ENCODE assay signal across 8 mouse cellular contexts in genomic region chr7:90442070-90442469, GRCm38 (mm10). TPM values are rescaled to one million over a fixed set of nuclear protein-coding genes. Genes with fewer than 3 reads are reported as not detected.
DNase-seq lines count a peak whose midpoint lies in the region; ATAC-seq and TF ChIP-seq lines count a peak whose summit lies in the region.

No protein-coding gene starts in this region.

- H3K9me3 ChIP-seq in heart, embryonic 14.5 days (ENCODE audit: control insufficient read depth, low read length): no peaks in the 10 kb centered on the region
- no peaks in the 10 kb centered on the region for H3K9me3 ChIP-seq in hindbrain, embryonic 10.5 days

- peak overlapping the region; percentile 67 for H3K4me2 ChIP-seq in heart, embryonic 14.5 days (ENCODE audit: low read length)

- H3K4me1 ChIP-seq in heart, embryonic 14.5 days (ENCODE audit: control insufficient read depth in 2 of 2, insufficient read depth in 2 of 2, low read length in 2 of 2): peaks cover 0 to 6% of the 10 kb centered on the region in 2 experiments; a peak in 1 of 4 replicates
- 0 out of 2 replicates have a peak, but pooled peaks cover under 1% of the 10 kb centered on the region for H3K4me1 ChIP-seq in bone marrow macrophage, adult 2 months (ENCODE audit: control insufficient read depth, insufficient read depth, low read length)
- peaks cover 13% of the 10 kb centered on the region for H3K4me1 ChIP-seq in hindbrain, embryonic 10.5 days (replicated peaks)

- H3K4me3 ChIP-seq in heart, embryonic 14.5 days (ENCODE audit: control insufficient read depth in 1 of 2, insufficient read depth in 1 of 2, low read depth in 1 of 2, low read length in 2 of 2): peak overlapping the region; percentile 77 to 94; a peak in 3 of 4 replicates
- peak overlapping the region; percentile 96 for H3K4me3 ChIP-seq in bone marrow macrophage, adult 2 months (ENCODE audit: insufficient read depth, low read length)
- H3K4me3 ChIP-seq in hindbrain, embryonic 10.5 days: peak overlapping the region; percentile 98

- peak overlapping the region; percentile 99 for H3K9ac ChIP-seq in heart, embryonic 14.5 days (ENCODE audit: low read length)

- TF ChIP-seq CTCF in bone marrow macrophage, adult 2 months (IDR thresholded peaks at IDR 0.05; ENCODE audit: low read depth, low read length): no peak

- 13% methylated on average over 4 of the region's 4 CpGs for WGBS in heart, embryonic 14.5 days
- WGBS in hindbrain, embryonic 10.5 days: 13% methylated on average over 4 of the region's 4 CpGs

- no peaks in the 10 kb centered on the region for H3K27me3 ChIP-seq in heart, embryonic 14.5 days (ENCODE audit: control insufficient read depth, insufficient read depth, low read length)
- no peaks in the 10 kb centered on the region for H3K27me3 ChIP-seq in hindbrain, embryonic 10.5 days (ENCODE audit: insufficient read depth, poor library complexity, severe bottlenecking)

- H3K27ac ChIP-seq in heart, embryonic 14.5 days (replicated peaks in 1 of 2; ENCODE audit: control insufficient read depth in 1 of 2, insufficient read depth in 1 of 2, low read depth in 2 of 2, low read length in 2 of 2): peak overlapping the region; percentile 72 to 99
- H3K27ac ChIP-seq in bone marrow macrophage, adult 2 months (ENCODE audit: insufficient read depth, low read depth, low read length): peak overlapping the region; percentile 28; the same call in 1 of the 2 replicates
- peak overlapping the region; percentile 100 for H3K27ac ChIP-seq in hindbrain, embryonic 10.5 days

- no peak for ATAC-seq in heart, embryonic 14.5 days (ENCODE audit: insufficient number of reproducible peaks, insufficient read depth, low FRiP score, low read depth)
- peak; percentile 8 for ATAC-seq in megakaryocyte progenitor cell, adult 5-6 weeks (replicated peaks; ENCODE audit: poor library complexity)

- TF ChIP-seq POLR2A in bone marrow macrophage, adult 2 months (IDR thresholded peaks at IDR 0.05; ENCODE audit: borderline replicate concordance, low read depth, low read length): no peak

- peaks cover 4% of the 10 kb centered on the region for H3K36me3 ChIP-seq in heart, embryonic 14.5 days (ENCODE audit: control insufficient read depth, insufficient read depth, low read length)
- peaks cover 4% of the 10 kb centered on the region for H3K36me3 ChIP-seq in hindbrain, embryonic 10.5 days

- DNase-seq in heart, adult 18-20 months: no peak
- no peak for DNase-seq in hindbrain, embryonic 10.5 days (ENCODE audit: low spot score)
- no peak for DNase-seq in thymus, postnatal 0 days (ENCODE audit: low spot score)
- no peak for DNase-seq in thymus, postnatal 36 days
- no peak for DNase-seq in testis, postnatal 10 days (ENCODE audit: low spot score)

RNA-seq across cellular contexts. Expression of gene Crebzf, which starts 0.5 kb away (rescaled TPM):
- polyA plus RNA-seq in heart, embryonic 14.5 days (2014; fragmentation: Nextera tagmentation; extraction: Ambion mirVana): 28.7 and 31.2 TPM in 2 replicates
- total RNA-seq in heart, adult 18-20 months (2021): 10 to 100 TPM; 18.7 to 20.5 TPM
- 49.0 and 54.4 TPM in 2 replicates for polyA plus RNA-seq in bone marrow macrophage, adult 2 months (2012; ENCODE audit: insufficient read depth, insufficient read length, missing spikeins)
- 23.6 and 28.7 TPM in 2 replicates for polyA plus RNA-seq in hindbrain, embryonic 10.5 days (2016; fragmentation: Nextera tagmentation; extraction: Ambion mirVana)
- total RNA-seq in megakaryocyte progenitor cell, adult 5-6 weeks (2015): 104 and 106 TPM in 2 replicates
- total RNA-seq in megakaryocyte progenitor cell, adult 5-6 weeks (2017): 55.0 and 76.4 TPM in 2 replicates
- 34.7 and 38.5 TPM in 2 replicates for polyA plus RNA-seq in thymus, postnatal 0 days (2015; fragmentation: Nextera tagmentation; extraction: Ambion mirVana)

RNA-seq across cellular contexts. Expression of gene Tmem126a, which starts 15.0 kb away (rescaled TPM):
- 123 and 125 TPM in 2 replicates for polyA plus RNA-seq in heart, embryonic 14.5 days (2014; fragmentation: Nextera tagmentation; extraction: Ambion mirVana)
- total RNA-seq in heart, adult 18-20 months (2021): 100 to 1,000 TPM; 128 to 129 TPM
- 41.9 and 46.9 TPM in 2 replicates for polyA plus RNA-seq in bone marrow macrophage, adult 2 months (2012; ENCODE audit: insufficient read depth, insufficient read length, missing spikeins)
- polyA plus RNA-seq in hindbrain, embryonic 10.5 days (2016; fragmentation: Nextera tagmentation; extraction: Ambion mirVana): 127 and 132 TPM in 2 replicates
- 68.0 and 68.4 TPM in 2 replicates for total RNA-seq in megakaryocyte progenitor cell, adult 5-6 weeks (2015)
- total RNA-seq in megakaryocyte progenitor cell, adult 5-6 weeks (2017): 28.2 and 42.1 TPM in 2 replicates
- polyA plus RNA-seq in thymus, postnatal 0 days (2015; fragmentation: Nextera tagmentation; extraction: Ambion mirVana): 60.0 and 67.6 TPM in 2 replicates

RNA-seq across cellular contexts. Expression of gene Ccdc89, which starts 15.7 kb away (rescaled TPM):
- polyA plus RNA-seq in heart, embryonic 14.5 days (2014; fragmentation: Nextera tagmentation; extraction: Ambion mirVana): 0.70 and 1.1 TPM in 2 replicates
- under 1 TPM; 0.20 to 0.31 TPM for total RNA-seq in heart, adult 18-20 months (2021)
- not detected in 2 replicates for polyA plus RNA-seq in bone marrow macrophage, adult 2 months (2012; ENCODE audit: insufficient read depth, insufficient read length, missing spikeins)
- polyA plus RNA-seq in hindbrain, embryonic 10.5 days (2016; fragmentation: Nextera tagmentation; extraction: Ambion mirVana): 2.3 and 2.6 TPM in 2 replicates
- total RNA-seq in megakaryocyte progenitor cell, adult 5-6 weeks (2015): not detected in 2 replicates
- 0.54 and 0.58 TPM in 2 replicates for total RNA-seq in megakaryocyte progenitor cell, adult 5-6 weeks (2017)
- polyA plus RNA-seq in thymus, postnatal 0 days (2015; fragmentation: Nextera tagmentation; extraction: Ambion mirVana): 0.22 and 0.24 TPM in 2 replicates

RNA-seq across cellular contexts. Expression of gene Tmem126b, which starts 33.7 kb away (rescaled TPM):
- polyA plus RNA-seq in heart, embryonic 14.5 days (2014; fragmentation: Nextera tagmentation; extraction: Ambion mirVana): 30.6 and 34.1 TPM in 2 replicates
- 10 to 100 TPM; 27.2 to 29.4 TPM for total RNA-seq in heart, adult 18-20 months (2021)
- polyA plus RNA-seq in bone marrow macrophage, adult 2 months (2012; ENCODE audit: insufficient read depth, insufficient read length, missing spikeins): 25.6 and 27.1 TPM in 2 replicates
- 38.3 and 39.0 TPM in 2 replicates for polyA plus RNA-seq in hindbrain, embryonic 10.5 days (2016; fragmentation: Nextera tagmentation; extraction: Ambion mirVana)
- 9.3 and 12.1 TPM in 2 replicates for total RNA-seq in megakaryocyte progenitor cell, adult 5-6 weeks (2015)
- total RNA-seq in megakaryocyte progenitor cell, adult 5-6 weeks (2017): 11.3 and 12.8 TPM in 2 replicates
- 20.7 and 21.0 TPM in 2 replicates for polyA plus RNA-seq in thymus, postnatal 0 days (2015; fragmentation: Nextera tagmentation; extraction: Ambion mirVana)

RNA-seq across cellular contexts. Expression of gene Dlg2, which starts 34.4 kb away (rescaled TPM):
- 6.5 and 10.0 TPM in 2 replicates for polyA plus RNA-seq in heart, embryonic 14.5 days (2014; fragmentation: Nextera tagmentation; extraction: Ambion mirVana)
- total RNA-seq in heart, adult 18-20 months (2021): 1 to 10 TPM; 1.7 to 2.3 TPM
- not detected in 2 replicates for polyA plus RNA-seq in bone marrow macrophage, adult 2 months (2012; ENCODE audit: insufficient read depth, insufficient read length, missing spikeins)
- 1.00 and 2.2 TPM in 2 replicates for polyA plus RNA-seq in hindbrain, embryonic 10.5 days (2016; fragmentation: Nextera tagmentation; extraction: Ambion mirVana)
- 0.54 and 1.1 TPM in 2 replicates for total RNA-seq in megakaryocyte progenitor cell, adult 5-6 weeks (2015)
- total RNA-seq in megakaryocyte progenitor cell, adult 5-6 weeks (2017): 0.25 and 2.1 TPM in 2 replicates
- 11.7 and 13.7 TPM in 2 replicates for polyA plus RNA-seq in thymus, postnatal 0 days (2015; fragmentation: Nextera tagmentation; extraction: Ambion mirVana)

Comparison
In these comparisons a context has a peak if more than half of its experiments do, and no peak if none do; other contexts are left out.
1. H3K27ac ChIP-seq: peak in every context shown above with its lines; median percentile 100 in hindbrain, embryonic 10.5 days; 86 in heart, embryonic 14.5 days; 28 in bone marrow macrophage, adult 2 months.